10 mouse cellular contexts compared by ENCODE assay signal in the genomic region with DNA sequence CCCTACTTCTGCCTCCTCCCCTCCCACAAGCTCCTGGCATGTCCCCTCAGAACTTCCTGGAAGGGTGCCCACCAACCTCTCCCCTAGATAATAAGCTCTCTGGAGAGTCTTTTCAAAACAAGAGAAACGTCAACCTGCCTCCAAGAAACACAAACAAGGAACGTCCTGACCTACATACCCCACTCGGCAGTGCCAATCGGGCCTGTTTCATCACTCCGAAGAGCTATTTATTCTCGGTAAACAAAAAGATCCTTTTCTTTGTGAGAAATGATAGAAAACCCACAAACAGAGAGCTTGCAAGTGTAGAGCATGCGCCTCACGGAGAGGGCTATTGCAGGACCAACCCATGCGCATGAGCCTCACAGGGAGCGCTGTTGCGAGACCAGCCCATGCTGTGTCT.
DNase-seq lines count a peak whose midpoint lies in the region; ATAC-seq and TF ChIP-seq lines count a peak whose summit lies in the region.
"Had no signal": no experiment of that assay in that cellular context is flagged by ENCODE, and none has a peak within 500 bp of the region (broad histone marks: within the 10 kb centered on the region; RNA-seq: fewer than 3 reads in every experiment).

No protein-coding gene starts in this region.

- no peak for ATAC-seq in forebrain, embryonic 14.5 days
- no peak for ATAC-seq in forebrain, embryonic 13.5 days
- ATAC-seq in lung, postnatal 0 days, result no peak
- ATAC-seq in megakaryocyte, adult 5-6 weeks (ENCODE audit: poor library complexity, severe bottlenecking), result no peak
- ATAC-seq in megakaryocyte progenitor cell, adult 5-6 weeks (replicated peaks; ENCODE audit: poor library complexity), result no peak

- no peak for TF ChIP-seq EP300 in lung, postnatal 0 days (IDR thresholded peaks at IDR 0.05)

- H3K27ac ChIP-seq in forebrain, embryonic 14.5 days (ENCODE audit: low read depth, low read length), result no peak overlapping the region
- H3K27ac ChIP-seq in forebrain, embryonic 13.5 days, result no peak overlapping the region
- H3K27ac ChIP-seq in lung, postnatal 0 days (ENCODE audit: low read length), result no peak overlapping the region
- H3K27ac ChIP-seq in heart, embryonic 10.5 days, result no peak overlapping the region
- H3K27ac ChIP-seq: limb, embryonic 13.5 days; neural tube, embryonic 13.5 days had no signal

- 54% methylated on average over 11 of the region's 11 CpGs for WGBS in forebrain, embryonic 14.5 days
- 61% methylated on average over 11 of the region's 11 CpGs for WGBS in forebrain, embryonic 13.5 days
- WGBS in lung, postnatal 0 days, result 68% methylated on average over 11 of the region's 11 CpGs
- 79% methylated on average over 11 of the region's 11 CpGs for WGBS in heart, embryonic 10.5 days

- no peak for TF ChIP-seq CTCF in lung, postnatal 0 days (IDR thresholded peaks at IDR 0.05)

- no peak overlapping the region for H3K4me3 ChIP-seq in forebrain, embryonic 14.5 days (ENCODE audit: low read depth, low read length)
- H3K4me3 ChIP-seq in forebrain, embryonic 13.5 days, result no peak overlapping the region
- H3K4me3 ChIP-seq in lung, postnatal 0 days (ENCODE audit: low read depth, low read length), result no peak overlapping the region
- H3K4me3 ChIP-seq in heart, embryonic 10.5 days, result no peak overlapping the region
- H3K4me3 ChIP-seq: limb, embryonic 13.5 days; neural tube, embryonic 13.5 days had no signal

- DNase-seq in forebrain, embryonic 14.5 days (ENCODE audit: low spot score), result peak; percentile 51
- peak; percentile 7 for DNase-seq in lung, postnatal 0 days (ENCODE audit: low spot score)
- no peak for DNase-seq in lung, postnatal 4 days
- peak; percentile 25 for DNase-seq in heart, embryonic 10.5 days (ENCODE audit: low spot score)
- peak; percentile 64 for DNase-seq in right cerebral cortex, adult 18-20 months

- no peaks in the 10 kb centered on the region for H3K4me1 ChIP-seq in forebrain, embryonic 14.5 days (ENCODE audit: control insufficient read depth, insufficient read depth, low read length)
- H3K4me1 ChIP-seq in forebrain, embryonic 13.5 days, result no peaks in the 10 kb centered on the region
- no peaks in the 10 kb centered on the region for H3K4me1 ChIP-seq in lung, postnatal 0 days (ENCODE audit: insufficient read depth, low read depth, low read length)
- H3K4me1 ChIP-seq in heart, embryonic 10.5 days, result peaks cover 5% of the 10 kb centered on the region
- H3K4me1 ChIP-seq: limb, embryonic 13.5 days; neural tube, embryonic 13.5 days had no signal

- no peaks in the 10 kb centered on the region for H3K9me3 ChIP-seq in forebrain, embryonic 14.5 days (replicated peaks; ENCODE audit: control insufficient read depth, low read length)
- H3K9me3 ChIP-seq in forebrain, embryonic 13.5 days (replicated peaks), result no peaks in the 10 kb centered on the region; the same call in 1 of the 2 replicates
- H3K9me3 ChIP-seq in lung, postnatal 0 days (ENCODE audit: low read length), result no peaks in the 10 kb centered on the region
- no peaks in the 10 kb centered on the region for H3K9me3 ChIP-seq in heart, embryonic 10.5 days
- H3K9me3 ChIP-seq: limb, embryonic 13.5 days; neural tube, embryonic 13.5 days had no signal

- no peaks in the 10 kb centered on the region for H3K36me3 ChIP-seq in forebrain, embryonic 14.5 days (ENCODE audit: control insufficient read depth, insufficient read depth, low read length)
- no peaks in the 10 kb centered on the region for H3K36me3 ChIP-seq in forebrain, embryonic 13.5 days (ENCODE audit: poor library complexity, severe bottlenecking)
- no peaks in the 10 kb centered on the region for H3K36me3 ChIP-seq in lung, postnatal 0 days (ENCODE audit: insufficient read depth, low read length)
- no peaks in the 10 kb centered on the region for H3K36me3 ChIP-seq in heart, embryonic 10.5 days
- H3K36me3 ChIP-seq: limb, embryonic 13.5 days; neural tube, embryonic 13.5 days had no signal

- H3K27me3 ChIP-seq in forebrain, embryonic 14.5 days (replicated peaks; ENCODE audit: control insufficient read depth, insufficient read depth, low read length), result no peaks in the 10 kb centered on the region
- no peaks in the 10 kb centered on the region for H3K27me3 ChIP-seq in forebrain, embryonic 13.5 days
- H3K27me3 ChIP-seq in lung, postnatal 0 days (replicated peaks; ENCODE audit: insufficient read depth, low read length), result no peaks in the 10 kb centered on the region
- no peaks in the 10 kb centered on the region for H3K27me3 ChIP-seq in heart, embryonic 10.5 days (ENCODE audit: insufficient read depth, poor library complexity, severe bottlenecking)
- H3K27me3 ChIP-seq: limb, embryonic 13.5 days; neural tube, embryonic 13.5 days had no signal

- H3K9ac ChIP-seq in forebrain, embryonic 14.5 days (ENCODE audit: low read length), result no peak overlapping the region
- no peak overlapping the region for H3K9ac ChIP-seq in forebrain, embryonic 13.5 days
- no peak overlapping the region for H3K9ac ChIP-seq in lung, postnatal 0 days (replicated peaks; ENCODE audit: low read depth)
- H3K9ac ChIP-seq: limb, embryonic 13.5 days; neural tube, embryonic 13.5 days had no signal

- H3K4me2 ChIP-seq in forebrain, embryonic 14.5 days (ENCODE audit: low read length), result no peak overlapping the region
- no peak overlapping the region for H3K4me2 ChIP-seq in forebrain, embryonic 13.5 days
- no peak overlapping the region for H3K4me2 ChIP-seq in lung, postnatal 0 days (replicated peaks; ENCODE audit: low read depth, low read length)
- H3K4me2 ChIP-seq: limb, embryonic 13.5 days; neural tube, embryonic 13.5 days had no signal

Comparison
In these comparisons a context has a peak if more than half of its experiments do, and no peak if none do; other contexts are left out.
1. DNase-seq: peak in forebrain, embryonic 14.5 days (single experiment), lung, postnatal 0 days (single experiment), heart, embryonic 10.5 days (single experiment) and right cerebral cortex, adult 18-20 months (single experiment); none in lung, postnatal 4 days (0 of 2).